Mouse (Mus musculus) midbrain, embryonic 10.5 days (tissue): Measurements from ENCODE around the gene Twf2. TPM values are rescaled to one million over a fixed set of nuclear protein-coding genes. Genes with fewer than 3 reads are reported as not detected.

ENCODE experiments used
- DNase-seq: peaks from one replicate; pipeline ENCODE4 v3.0.0-alpha.2; 2017; ENCODE audit warnings: low spot score
- H3K27ac ChIP-seq: fragments of 300-500 bp; sonication (generic); replicated peaks from 2 replicates; pipeline ENCODE4 v1.5.1; 2016; ENCODE audit warnings: mild to moderate bottlenecking
- H3K27me3 ChIP-seq: fragments of 300-500 bp; sonication (generic); 2 replicates; pipeline ENCODE4 v1.6.1; 2016; ENCODE audit warnings: low read depth, mild to moderate bottlenecking; ENCODE audit not compliant: poor library complexity, severe bottlenecking
- H3K36me3 ChIP-seq: fragments of 300-500 bp; sonication (generic); 2 replicates; pipeline ENCODE4 v1.6.1; 2016; ENCODE audit warnings: mild to moderate bottlenecking, moderate library complexity
- H3K4me1 ChIP-seq: fragments of 300-500 bp; sonication (generic); 2 replicates; pipeline ENCODE4 v1.6.1; 2016
- H3K4me3 ChIP-seq: fragments of 300-500 bp; sonication (generic); 2 replicates; pipeline ENCODE4 v1.5.1; 2016; ENCODE audit warnings: mild to moderate bottlenecking, moderate library complexity
- H3K9me3 ChIP-seq: fragments of 300-500 bp; sonication (generic); replicated peaks from 2 replicates; pipeline ENCODE4 v1.6.1; 2016; ENCODE audit warnings: mild to moderate bottlenecking
- WGBS: fragments of 180-500 bp; shearing (Covaris S2); methylation state at CpG from one replicate; pipeline ENCODE4 v1.1.7; 2016; 5-methylcytosine and 5-hydroxymethylcytosine counted together
- polyA plus RNA-seq: library from polyadenylated mRNA; unstranded; fragments of >200 nt; fragmentation: Nextera tagmentation; extraction: Ambion mirVana; gene quantifications from 2 replicates; pipeline ENCODE4 v1.2.1, GENCODE M21; 2016

Twf2 gene
- polyA plus RNA-seq, 1 experiment from 2014 or later: 74.8 TPM

GRCm38 (mm10) chr9:106203990-106204851 lies 1.3 kb downstream of the Twf2 start:
- 86% methylated on average over 7 of the region's 7 CpGs for WGBS
- H3K4me3 ChIP-seq: peak overlapping the region; percentile 74

GRCm38 (mm10) chr9:106205713-106206290 lies 2.9 kb downstream of the Twf2 start:
- Histone ChIP-seq H3K4me3 (no peak overlapping the region), H3K9me3 (no peaks in the 10 kb centered on the region), H3K4me1 (peaks cover 41% of the 10 kb centered on the region), H3K36me3 (peaks cover 22% of the 10 kb centered on the region), H3K27me3 (no peaks in the 10 kb centered on the region), H3K27ac (no peak overlapping the region)
- WGBS: 85% methylated on average over 7 of the region's 7 CpGs
- DNase-seq: no peak

More at GRCm38 (mm10) chr9:106203990-106204851, 1.3 kb downstream of the Twf2 start:
- Histone ChIP-seq H3K9me3 (no peaks in the 10 kb centered on the region), H3K27ac (peak overlapping the region; percentile 86), H3K36me3 (peaks cover 19% of the 10 kb centered on the region), H3K4me1 (peaks cover 49% of the 10 kb centered on the region), H3K27me3 (peaks cover 8% of the 10 kb centered on the region; the same call in 1 of the 2 replicates)
- no peak for DNase-seq

GRCm38 (mm10) chr9:106206515-106206914 lies 3.6 kb downstream of the Twf2 start:
- Histone ChIP-seq H3K27me3 (no peaks in the 10 kb centered on the region), H3K4me3 (no peak overlapping the region), H3K36me3 (peaks cover 22% of the 10 kb centered on the region), H3K4me1 (peaks cover 49% of the 10 kb centered on the region), H3K9me3 (no peaks in the 10 kb centered on the region), H3K27ac (no peak overlapping the region)
- WGBS: 89% methylated on average over 2 of the region's 2 CpGs
- DNase-seq: no peak

GRCm38 (mm10) chr9:106208181-106208580 lies 5.3 kb downstream of the Twf2 start:
- WGBS: 84% methylated on average over 5 of the region's 5 CpGs
- H3K4me1 ChIP-seq: peaks cover 47% of the 10 kb centered on the region
- H3K36me3 ChIP-seq: peaks cover 32% of the 10 kb centered on the region
- no peaks in the 10 kb centered on the region for H3K9me3 ChIP-seq
- no peaks in the 10 kb centered on the region for H3K27me3 ChIP-seq
- no peak overlapping the region for H3K4me3 ChIP-seq
- no peak overlapping the region for H3K27ac ChIP-seq
- no peak for DNase-seq

- Histone ChIP-seq H3K4me3 (no peak overlapping the region), H3K27ac (no peak overlapping the region), H3K36me3 (peaks cover 50% of the 10 kb centered on the region), H3K9me3 (no peaks in the 10 kb centered on the region), H3K4me1 (peaks cover 29% of the 10 kb centered on the region), H3K27me3 (no peaks in the 10 kb centered on the region)
- WGBS: 94% methylated on average over 4 of the region's 4 CpGs
- no peak for DNase-seq
Observed at GRCm38 (mm10) chr9:106209954-106210353, 7.0 kb downstream of the Twf2 start.

- Histone ChIP-seq H3K36me3 (peaks cover 56% of the 10 kb centered on the region), H3K27ac (peak overlapping the region; percentile 78), H3K9me3 (no peaks in the 10 kb centered on the region), H3K27me3 (no peaks in the 10 kb centered on the region), H3K4me3 (peak overlapping the region; percentile 43), H3K4me1 (peaks cover 20% of the 10 kb centered on the region)
- peak; percentile 31 for DNase-seq
- WGBS: 37% methylated on average over 9 of the region's 9 CpGs
Observed at GRCm38 (mm10) chr9:106210853-106211609, 8.1 kb downstream of the Twf2 start.

DNA sequence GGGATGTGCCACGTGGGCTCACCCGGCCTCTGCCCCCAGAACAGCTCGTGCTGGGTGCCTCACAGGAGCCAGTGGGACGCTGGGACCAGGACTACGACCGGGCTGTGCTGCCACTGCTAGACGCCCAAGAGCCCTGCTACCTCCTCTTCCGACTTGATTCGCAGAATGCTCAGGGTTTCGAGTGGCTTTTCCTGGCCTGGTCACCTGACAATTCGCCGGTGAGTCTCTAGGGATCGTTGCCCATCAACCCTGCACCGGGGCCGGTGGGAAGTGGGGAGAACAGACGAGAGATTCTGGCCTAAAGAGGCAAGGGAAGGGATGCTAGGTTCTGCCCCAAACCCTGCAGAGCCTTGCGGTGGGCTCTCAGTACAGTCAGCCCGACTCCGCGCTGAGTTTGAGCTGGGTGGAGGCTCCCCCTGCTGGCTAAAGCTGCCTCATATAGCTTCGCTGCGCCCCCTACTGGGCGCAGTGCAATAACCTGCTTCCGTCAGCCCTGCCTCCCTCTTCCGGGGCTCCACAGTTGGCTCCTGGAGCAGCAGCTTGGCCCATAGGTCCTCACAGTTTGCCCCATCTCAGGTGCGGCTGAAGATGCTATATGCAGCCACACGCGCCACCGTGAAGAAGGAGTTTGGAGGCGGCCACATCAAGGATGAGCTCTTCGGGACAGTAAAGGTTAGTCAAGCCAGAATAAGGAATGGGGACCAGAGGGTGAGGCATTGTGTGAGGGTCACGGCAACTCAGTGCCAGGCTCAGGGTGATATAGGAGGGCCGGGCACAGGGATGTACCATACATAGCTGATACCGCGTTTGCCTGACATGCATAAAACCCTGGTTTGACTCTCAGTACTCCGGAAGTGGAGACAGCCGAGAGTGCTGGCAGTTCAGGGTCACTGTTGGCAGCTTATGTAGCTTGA lies 9.0 kb downstream of the Twf2 start:
- 17% methylated on average over 37 of the region's 37 CpGs for WGBS
- Histone ChIP-seq H3K4me3 (peak overlapping the region; percentile 43), H3K27ac (peak overlapping the region; percentile 78), H3K36me3 (peaks cover 53% of the 10 kb centered on the region), H3K4me1 (peaks cover 20% of the 10 kb centered on the region), H3K9me3 (no peaks in the 10 kb centered on the region), H3K27me3 (no peaks in the 10 kb centered on the region)
- peak; percentile 91 for DNase-seq

DNA sequence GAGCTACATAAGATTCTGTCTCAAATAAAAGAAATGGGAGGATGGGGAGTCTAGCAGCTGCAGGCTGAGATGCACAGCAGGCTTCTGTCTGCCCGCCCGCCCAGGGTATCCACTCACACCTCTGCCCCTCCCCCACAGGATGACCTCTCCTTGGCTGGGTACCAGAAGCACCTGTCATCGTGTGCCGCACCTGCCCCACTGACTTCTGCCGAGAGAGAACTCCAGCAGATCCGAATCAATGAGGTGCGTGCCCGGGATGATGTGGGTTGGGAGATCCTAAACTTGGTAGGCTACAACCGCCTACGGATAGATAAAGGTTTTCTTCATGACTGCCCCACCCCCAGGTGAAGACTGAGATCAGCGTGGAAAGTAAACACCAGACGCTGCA lies 9.7 kb downstream of the Twf2 start:
- Histone ChIP-seq H3K4me1 (peaks cover 20% of the 10 kb centered on the region), H3K9me3 (no peaks in the 10 kb centered on the region), H3K27ac (peak overlapping the region; percentile 78), H3K36me3 (peaks cover 50% of the 10 kb centered on the region), H3K4me3 (no peak overlapping the region), H3K27me3 (no peaks in the 10 kb centered on the region)
- no peak for DNase-seq
- 90% methylated on average over 12 of the region's 12 CpGs for WGBS

GRCm38 (mm10) chr9:106215341-106216125 lies 12.6 kb downstream of the Twf2 start:
- DNase-seq: no peak
- Histone ChIP-seq H3K27ac (no peak overlapping the region), H3K27me3 (no peaks in the 10 kb centered on the region), H3K9me3 (no peaks in the 10 kb centered on the region), H3K36me3 (peaks cover 34% of the 10 kb centered on the region), H3K4me1 (peaks cover 20% of the 10 kb centered on the region), H3K4me3 (no peak overlapping the region)
- 85% methylated on average over 6 of the region's 6 CpGs for WGBS

DNA sequence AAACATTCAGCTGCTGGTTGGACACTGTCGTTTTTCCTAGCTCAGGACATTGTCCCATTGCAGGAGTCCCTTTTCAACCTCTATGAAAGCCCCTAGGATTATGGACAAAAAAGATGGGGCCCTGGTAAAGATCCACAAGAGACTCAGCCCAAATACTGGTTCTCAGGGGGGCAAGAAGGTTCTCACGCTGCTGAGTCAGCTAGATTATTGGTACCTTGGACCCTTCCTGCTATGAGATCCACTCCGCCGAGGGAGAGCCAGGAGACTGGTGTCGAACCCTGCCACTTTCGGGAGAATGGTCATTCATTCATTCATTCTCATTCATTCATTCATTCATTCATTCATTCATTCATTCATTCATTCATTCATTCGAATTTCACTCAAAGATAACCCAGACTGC lies 14.1 kb downstream of the Twf2 start:
- WGBS: 88% methylated on average over 7 of the region's 7 CpGs
- no peak overlapping the region for H3K4me3 ChIP-seq

GRCm38 (mm10) chr9:106220894-106221523 lies 18.1 kb downstream of the Twf2 start:
- Histone ChIP-seq H3K9me3 (no peaks in the 10 kb centered on the region), H3K4me1 (peaks cover 4% of the 10 kb centered on the region), H3K36me3 (no peaks in the 10 kb centered on the region), H3K4me3 (no peak overlapping the region), H3K27ac (no peak overlapping the region), H3K27me3 (peaks cover 24% of the 10 kb centered on the region)
- 79% methylated on average over 8 of the region's 8 CpGs for WGBS
- DNase-seq: no peak

More for the DNA sequence above, 14.1 kb downstream of the Twf2 start:
- no peak for DNase-seq
- Histone ChIP-seq H3K36me3 (peaks cover 34% of the 10 kb centered on the region), H3K9me3 (no peaks in the 10 kb centered on the region), H3K27ac (no peak overlapping the region), H3K4me1 (peaks cover 6% of the 10 kb centered on the region), H3K27me3 (no peaks in the 10 kb centered on the region)
